Mouse (Mus musculus) lung, postnatal 0 days (tissue): Measurements from ENCODE around the gene Hipk2.

Experiments
- CTCF ChIP-seq: IDR thresholded peaks from 2 replicates; pipeline ENCODE4 v1.5.1; 2016; ENCODE audit warnings: antibody characterized with exemption, mild to moderate bottlenecking
- EP300 ChIP-seq: IDR thresholded peaks from 2 replicates; pipeline ENCODE4 v1.6.1; 2016; ENCODE audit warnings: antibody characterized with exemption, mild to moderate bottlenecking, control low read depth

- no peak for TF ChIP-seq CTCF
- TF ChIP-seq EP300 = 0 out of 2 replicates have a peak, but pooled peaks have one; percentile 10
These were observed 115.9 kb downstream of the Hipk2 start for GRCm38 (mm10) chr6:38759922-38760620.
